Mouse (Mus musculus): ENCODE measurements around the gene Tuba1c.

Tuba1c gene

GRCm38 (mm10) chr15:99029619-99030584 is at the start of gene Tuba1c:
TSS of gene Tuba1c (plus strand) at chr15:99029891.
- DNase-seq: peak; percentile 93

GRCm38 (mm10) chr15:98980012-98980614 is 49.6 kb upstream of the Tuba1c start:
- no peak for DNase-seq

GRCm38 (mm10) chr15:98982100-98982499 is 47.6 kb upstream of the Tuba1c start:
- DNase-seq: no peak

- no peak for DNase-seq
Observed at GRCm38 (mm10) chr15:98983431-98984081, 46.1 kb upstream of the Tuba1c start.

GRCm38 (mm10) chr15:98984681-98985080 is 45.0 kb upstream of the Tuba1c start:
- no peak for DNase-seq

GRCm38 (mm10) chr15:98985240-98985981 is 44.3 kb upstream of the Tuba1c start:
- peak; percentile 86 for DNase-seq

GRCm38 (mm10) chr15:98985982-98986715 is 43.5 kb upstream of the Tuba1c start:
- no peak for DNase-seq

GRCm38 (mm10) chr15:98987077-98987630 is 42.5 kb upstream of the Tuba1c start:
- DNase-seq: no peak

- no peak for DNase-seq
Observed at GRCm38 (mm10) chr15:98987661-98988181, 42.0 kb upstream of the Tuba1c start.

- DNase-seq: no peak
Observed at GRCm38 (mm10) chr15:98988787-98989186, 40.9 kb upstream of the Tuba1c start.

- no peak for DNase-seq
Observed at GRCm38 (mm10) chr15:98989701-98990430, 39.8 kb upstream of the Tuba1c start.

GRCm38 (mm10) chr15:98990669-98991539 is 38.8 kb upstream of the Tuba1c start:
- no peak for DNase-seq

- DNase-seq: no peak
Observed at GRCm38 (mm10) chr15:98991540-98992050, 38.1 kb upstream of the Tuba1c start.

- DNase-seq: peak; percentile 39
Observed at GRCm38 (mm10) chr15:98992086-98992912, 37.4 kb upstream of the Tuba1c start.

- DNase-seq: peak; percentile 96
Observed at GRCm38 (mm10) chr15:98993093-98993793, 36.4 kb upstream of the Tuba1c start.

GRCm38 (mm10) chr15:98993865-98994264 is 35.8 kb upstream of the Tuba1c start:
- DNase-seq: peak; percentile 82

- no peak for DNase-seq
Observed at GRCm38 (mm10) chr15:98994957-98995520, 34.7 kb upstream of the Tuba1c start.
